ENCODE assay signal across 9 mouse cellular contexts in the genomic region with DNA sequence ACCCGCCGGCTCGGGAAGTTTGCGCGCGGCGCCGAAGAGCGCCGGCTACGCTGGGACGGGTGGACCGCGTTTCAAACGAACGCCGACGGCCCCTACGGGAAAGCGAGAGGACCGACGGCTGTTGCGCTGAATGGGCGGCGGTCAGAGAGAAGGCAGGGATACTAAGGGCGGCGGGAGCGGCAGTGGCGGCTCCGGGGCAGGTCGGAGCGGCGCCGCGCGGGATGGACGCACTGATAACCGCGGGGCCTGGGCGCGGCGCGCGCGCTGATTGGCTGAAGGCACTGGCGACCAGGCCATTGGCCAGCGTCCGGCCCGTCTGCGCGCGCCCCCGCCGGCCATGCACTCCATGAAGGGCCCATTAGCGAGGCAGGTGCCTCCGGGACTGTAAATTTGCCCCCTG. TPM values are rescaled to one million over a fixed set of nuclear protein-coding genes. Genes with fewer than 3 reads are reported as not detected.
A peak's percentile ranks its signal among the peaks of the same experiment; 100 is the strongest.
DNase-seq lines count a peak whose midpoint lies in the region; ATAC-seq lines count a peak whose summit lies in the region.
"Had no signal": no experiment of that assay in that cellular context is flagged by ENCODE, and none has a peak within 500 bp of the region (broad histone marks: within the 10 kb centered on the region; RNA-seq: fewer than 3 reads in every experiment).

A gene (minus strand): TSS at position 203 of the 400 bp plus-strand sequence.

- no peaks in the 10 kb centered on the region for H3K36me3 ChIP-seq in embryonic facial prominence, embryonic 11.5 days (replicated peaks; ENCODE audit: control insufficient read depth, insufficient read depth, low read depth, low read length)
- peaks cover 23% of the 10 kb centered on the region for H3K36me3 ChIP-seq in heart, embryonic 14.5 days (ENCODE audit: control insufficient read depth, insufficient read depth, low read length)

- peak; percentile 69; the same call in 1 of the 2 replicates for ATAC-seq in embryonic facial prominence, embryonic 11.5 days (replicated peaks; ENCODE audit: insufficient number of reproducible peaks, low FRiP score, low TSS enrichment, low read depth)
- ATAC-seq in heart, embryonic 14.5 days (ENCODE audit: insufficient number of reproducible peaks, insufficient read depth, low FRiP score, low read depth), result no peak

- H3K4me1 ChIP-seq in embryonic facial prominence, embryonic 11.5 days (ENCODE audit: control insufficient read depth, insufficient read depth, low read length), result peaks cover 8% of the 10 kb centered on the region
- H3K4me1 ChIP-seq in heart, embryonic 14.5 days (ENCODE audit: control insufficient read depth in 2 of 2, insufficient read depth in 2 of 2, low read length in 2 of 2), result peaks cover 11 to 38% of the 10 kb centered on the region in 2 experiments; a peak in 3 of 4 replicates

- no peaks in the 10 kb centered on the region for H3K9me3 ChIP-seq in embryonic facial prominence, embryonic 11.5 days (replicated peaks; ENCODE audit: control insufficient read depth, low read length)
- no peaks in the 10 kb centered on the region for H3K9me3 ChIP-seq in heart, embryonic 14.5 days (ENCODE audit: control insufficient read depth, low read length)

- peaks cover 83% of the 10 kb centered on the region for H3K27me3 ChIP-seq in embryonic facial prominence, embryonic 11.5 days (ENCODE audit: control insufficient read depth, insufficient read depth, low read length)
- H3K27me3 ChIP-seq in heart, embryonic 14.5 days (ENCODE audit: control insufficient read depth, insufficient read depth, low read length), result peaks cover 100% of the 10 kb centered on the region

- H3K9ac ChIP-seq in embryonic facial prominence, embryonic 11.5 days (replicated peaks; ENCODE audit: low read length), result peak within 1 kb of the TSS; percentile 13
- H3K9ac ChIP-seq in heart, embryonic 14.5 days (ENCODE audit: low read length), result 0 out of 2 replicates have a peak within 1 kb of the TSS, but pooled peaks have one; percentile 2

- H3K4me2 ChIP-seq in embryonic facial prominence, embryonic 11.5 days (ENCODE audit: low read depth, low read length), result peak within 1 kb of the TSS; percentile 61
- H3K4me2 ChIP-seq in heart, embryonic 14.5 days (ENCODE audit: low read length), result peak within 1 kb of the TSS; percentile 70

- WGBS in embryonic facial prominence, embryonic 11.5 days, result under 1% methylated on average over 47 of the region's 56 CpGs
- under 1% methylated on average over 56 of the region's 56 CpGs for WGBS in heart, embryonic 14.5 days

- peak; percentile 32 for DNase-seq in ovary, adult 18-20 months (ENCODE audit: low spot score)
- DNase-seq in ovary, postnatal 10 days (ENCODE audit: low spot score), result no peak
- DNase-seq in embryonic facial prominence, embryonic 11.5 days (ENCODE audit: low spot score), result peak; percentile 75
- DNase-seq in layer of hippocampus, adult 9-11 months, result peak; percentile 70
- DNase-seq in lung, postnatal 4 days, result peak; percentile 43 to 69
- DNase-seq in yolk sac, embryonic 10.5 days (ENCODE audit: low spot score), result peak; percentile 40
- DNase-seq in spleen, adult 12 weeks (ENCODE audit: low spot score), result no peak

- no peak within 1 kb of the TSS for H3K27ac ChIP-seq in embryonic facial prominence, embryonic 11.5 days (replicated peaks; ENCODE audit: low read depth, low read length)
- no peak within 1 kb of the TSS for H3K27ac ChIP-seq in heart, embryonic 14.5 days (replicated peaks in 1 of 2; ENCODE audit: control insufficient read depth in 1 of 2, insufficient read depth in 1 of 2, low read depth in 2 of 2, low read length in 2 of 2)

- H3K4me3 ChIP-seq in embryonic facial prominence, embryonic 11.5 days (ENCODE audit: low read depth, low read length), result peak within 1 kb of the TSS; percentile 35
- peak within 1 kb of the TSS; percentile 33 to 42 for H3K4me3 ChIP-seq in heart, embryonic 14.5 days (ENCODE audit: control insufficient read depth in 1 of 2, insufficient read depth in 1 of 2, low read depth in 1 of 2, low read length in 2 of 2)

RNA-seq across cellular contexts. Expression of the gene that starts here (rescaled TPM):
- 4.2 and 4.4 TPM in 2 replicates for polyA plus RNA-seq in embryonic facial prominence, embryonic 11.5 days (2014; fragmentation: Nextera tagmentation; extraction: Ambion mirVana)
- polyA plus RNA-seq in heart, embryonic 14.5 days (2014; fragmentation: Nextera tagmentation; extraction: Ambion mirVana), result 0.12 and 0.15 TPM in 2 replicates
- polyA plus RNA-seq: liver, adult 2 months had no signal

Comparison
In these comparisons a context has a peak if more than half of its experiments do, and no peak if none do; other contexts are left out.
1. DNase-seq: peak in ovary, adult 18-20 months (single experiment), embryonic facial prominence, embryonic 11.5 days (single experiment), layer of hippocampus, adult 9-11 months (single experiment), lung, postnatal 4 days (2 of 2) and yolk sac, embryonic 10.5 days (single experiment); none in ovary, postnatal 10 days (single experiment) and spleen, adult 12 weeks (single experiment).